Mouse (Mus musculus) hindbrain, embryonic 13.5 days (tissue): ENCODE data around the gene Atp10b. TPM values are rescaled to one million over a fixed set of nuclear protein-coding genes. Genes with fewer than 3 reads are reported as not detected.

ENCODE experiments used
- ATAC-seq: fragments of 200-750 bp; cut with Nextera tagmentation; 2 replicates; pipeline ENCODE4 v1.8.0; 2017; ENCODE audit warnings: moderate TSS enrichment; ENCODE audit not compliant: low FRiP score
- H3K27ac ChIP-seq: fragments of 300-500 bp; sonication (generic); 2 replicates; pipeline ENCODE4 v1.5.1; 2015; ENCODE audit warnings: inconsistent platforms, mild to moderate bottlenecking, moderate library complexity
- H3K27me3 ChIP-seq: fragments of 300-500 bp; sonication (generic); 2 replicates; pipeline ENCODE4 v1.6.1; 2015; ENCODE audit warnings: mild to moderate bottlenecking, inconsistent platforms
- H3K36me3 ChIP-seq: fragments of 300-500 bp; sonication (generic); 2 replicates; pipeline ENCODE4 v1.6.1; 2015; ENCODE audit warnings: mild to moderate bottlenecking, inconsistent platforms
- H3K4me1 ChIP-seq: fragments of 300-500 bp; sonication (generic); replicated peaks from 2 replicates; pipeline ENCODE4 v1.6.1; 2015; ENCODE audit warnings: inconsistent platforms
- H3K4me2 ChIP-seq: fragments of 300-500 bp; sonication (generic); 2 replicates; pipeline ENCODE4 v1.6.1; 2015; ENCODE audit warnings: inconsistent platforms, mild to moderate bottlenecking, moderate library complexity
- H3K4me3 ChIP-seq: fragments of 300-500 bp; sonication (generic); 2 replicates; pipeline ENCODE4 v1.5.1; 2015; ENCODE audit warnings: mild to moderate bottlenecking, inconsistent platforms
- H3K9ac ChIP-seq: fragments of 300-500 bp; sonication (generic); 2 replicates; pipeline ENCODE4 v1.6.1; 2015; ENCODE audit warnings: mild to moderate bottlenecking, inconsistent platforms
- H3K9me3 ChIP-seq: fragments of 300-500 bp; sonication (generic); 2 replicates; pipeline ENCODE4 v1.6.1; 2016; ENCODE audit warnings: inconsistent platforms
- WGBS: fragments of 180-500 bp; shearing (Covaris S2); methylation state at CpG from one replicate; pipeline ENCODE4 v1.1.7; 2015; 5-methylcytosine and 5-hydroxymethylcytosine counted together
- polyA plus RNA-seq: library from polyadenylated mRNA; unstranded; fragments of >200 nt; fragmentation: Nextera tagmentation; extraction: Ambion mirVana; gene quantifications from 2 replicates; pipeline ENCODE4 v1.2.1, GENCODE M21; 2015

Atp10b gene
- polyA plus RNA-seq, 1 experiment from 2014 or later: 0.60 TPM

GRCm38 (mm10) chr11:43160188-43160942 lies 10.7 kb downstream of the Atp10b start:
- H3K9me3 ChIP-seq: no peaks in the 10 kb centered on the region
- H3K27ac ChIP-seq: no peak overlapping the region
- H3K27me3 ChIP-seq: no peaks in the 10 kb centered on the region
- ATAC-seq: no peak
- H3K4me2 ChIP-seq: no peak overlapping the region
- H3K9ac ChIP-seq: no peak overlapping the region
- H3K36me3 ChIP-seq: no peaks in the 10 kb centered on the region
- H3K4me3 ChIP-seq: no peak overlapping the region
- 74% methylated on average over 9 of the region's 9 CpGs for WGBS
- H3K4me1 ChIP-seq: no peaks in the 10 kb centered on the region

GRCm38 (mm10) chr11:43170601-43171000 lies 20.9 kb downstream of the Atp10b start:
- H3K27me3 ChIP-seq: no peaks in the 10 kb centered on the region
- WGBS: 81% methylated on average over 2 of the region's 2 CpGs
- H3K36me3 ChIP-seq: no peaks in the 10 kb centered on the region
- no peak overlapping the region for H3K4me2 ChIP-seq
- H3K4me1 ChIP-seq: no peaks in the 10 kb centered on the region
- no peak overlapping the region for H3K9ac ChIP-seq
- H3K9me3 ChIP-seq: no peaks in the 10 kb centered on the region
- H3K27ac ChIP-seq: no peak overlapping the region
- ATAC-seq: no peak
- H3K4me3 ChIP-seq: no peak overlapping the region

- WGBS: 80% methylated on average over 6 of the region's 6 CpGs
- Histone ChIP-seq H3K9me3 (no peaks in the 10 kb centered on the region), H3K36me3 (no peaks in the 10 kb centered on the region), H3K27me3 (no peaks in the 10 kb centered on the region), H3K9ac (no peak overlapping the region), H3K4me2 (no peak overlapping the region), H3K4me3 (no peak overlapping the region), H3K27ac (no peak overlapping the region), H3K4me1 (no peaks in the 10 kb centered on the region)
- ATAC-seq: no peak
These were observed 24.9 kb downstream of the Atp10b start for GRCm38 (mm10) chr11:43174359-43175116.

DNA sequence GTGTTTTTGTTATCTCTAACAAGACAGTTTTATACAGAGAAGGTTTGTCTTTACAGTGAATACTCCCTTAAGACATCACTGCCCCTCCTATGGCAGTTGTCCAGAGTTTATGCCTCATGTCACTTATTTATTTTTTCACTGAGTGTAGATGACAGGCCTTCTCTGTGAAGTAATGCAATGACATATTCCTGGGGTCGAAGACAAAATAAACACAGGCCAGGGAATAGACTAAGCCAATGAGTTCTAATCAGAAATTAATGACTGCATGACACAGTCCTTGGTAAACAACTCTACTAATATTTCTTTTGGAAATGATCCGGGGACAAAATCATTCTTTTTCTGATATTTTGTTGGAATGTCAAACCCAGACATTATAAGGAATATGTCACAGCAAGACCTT lies 32.7 kb downstream of the Atp10b start:
- ATAC-seq: no peak
- H3K4me2 ChIP-seq: no peak overlapping the region
- WGBS: 87% methylated on average over 2 of the region's 2 CpGs
- no peaks in the 10 kb centered on the region for H3K9me3 ChIP-seq
- H3K27me3 ChIP-seq: no peaks in the 10 kb centered on the region
- no peaks in the 10 kb centered on the region for H3K36me3 ChIP-seq
- no peak overlapping the region for H3K27ac ChIP-seq
- no peaks in the 10 kb centered on the region for H3K4me1 ChIP-seq
- H3K9ac ChIP-seq: no peak overlapping the region
- no peak overlapping the region for H3K4me3 ChIP-seq

DNA sequence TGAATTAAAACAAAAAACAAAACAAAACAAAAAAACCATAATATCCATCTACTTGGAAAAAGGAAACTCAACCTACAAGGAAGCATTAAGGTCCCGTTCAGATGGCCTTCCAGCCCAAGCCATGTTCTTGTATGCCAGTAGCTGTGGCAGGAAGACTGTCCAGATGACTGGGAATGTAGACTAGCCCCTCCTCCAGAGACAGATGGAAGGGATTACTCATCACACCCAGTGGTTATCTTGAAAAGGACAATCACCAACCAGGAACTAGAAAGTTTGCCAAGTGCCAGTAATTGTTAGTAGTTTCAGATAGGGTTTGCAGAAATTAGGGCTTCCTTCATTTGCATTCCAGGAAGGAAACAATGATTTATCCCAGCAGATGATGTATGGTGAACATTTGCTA lies 33.1 kb downstream of the Atp10b start:
- no peak overlapping the region for H3K4me2 ChIP-seq
- H3K9me3 ChIP-seq: no peaks in the 10 kb centered on the region
- H3K27ac ChIP-seq: no peak overlapping the region
- H3K9ac ChIP-seq: no peak overlapping the region
- no peak for ATAC-seq
- H3K4me3 ChIP-seq: no peak overlapping the region
- 78% methylated on average over 1 of the region's 1 CpGs for WGBS
- no peaks in the 10 kb centered on the region for H3K36me3 ChIP-seq
- no peaks in the 10 kb centered on the region for H3K27me3 ChIP-seq
- no peaks in the 10 kb centered on the region for H3K4me1 ChIP-seq

- H3K4me2 ChIP-seq: no peak overlapping the region
- no peak overlapping the region for H3K9ac ChIP-seq
- no peak overlapping the region for H3K4me3 ChIP-seq
- no peaks in the 10 kb centered on the region for H3K27me3 ChIP-seq
- ATAC-seq: no peak
- no peaks in the 10 kb centered on the region for H3K36me3 ChIP-seq
- WGBS: 93% methylated on average over 4 of the region's 4 CpGs
- no peak overlapping the region for H3K27ac ChIP-seq
- no peaks in the 10 kb centered on the region for H3K4me1 ChIP-seq
- no peaks in the 10 kb centered on the region for H3K9me3 ChIP-seq
These were observed 33.8 kb downstream of the Atp10b start for GRCm38 (mm10) chr11:43183457-43183856.

DNA sequence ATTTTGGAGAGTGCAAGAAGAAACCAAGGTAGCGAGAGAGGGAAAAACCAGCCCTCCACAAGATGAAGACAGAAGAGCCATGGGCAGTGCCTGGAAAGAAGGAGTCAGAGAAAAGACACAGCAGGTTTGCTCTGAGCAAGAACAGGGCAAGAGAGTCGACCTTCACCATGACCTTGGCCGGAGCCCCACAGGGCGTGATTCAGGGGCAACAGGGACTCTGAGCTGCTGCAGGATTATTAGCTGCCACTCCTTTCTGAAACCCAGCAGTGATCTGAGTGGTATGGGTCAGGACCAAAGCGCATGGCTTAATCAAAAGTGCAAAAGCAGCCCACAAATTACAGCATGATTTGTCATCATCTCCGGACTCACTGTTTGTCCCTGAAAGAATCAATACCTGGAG lies 36.6 kb downstream of the Atp10b start:
- WGBS: 67% methylated on average over 6 of the region's 6 CpGs
- ATAC-seq: no peak
- Histone ChIP-seq H3K4me2 (no peak overlapping the region), H3K9ac (no peak overlapping the region), H3K9me3 (no peaks in the 10 kb centered on the region), H3K27me3 (no peaks in the 10 kb centered on the region), H3K27ac (no peak overlapping the region), H3K36me3 (no peaks in the 10 kb centered on the region), H3K4me3 (no peak overlapping the region), H3K4me1 (no peaks in the 10 kb centered on the region)

DNA sequence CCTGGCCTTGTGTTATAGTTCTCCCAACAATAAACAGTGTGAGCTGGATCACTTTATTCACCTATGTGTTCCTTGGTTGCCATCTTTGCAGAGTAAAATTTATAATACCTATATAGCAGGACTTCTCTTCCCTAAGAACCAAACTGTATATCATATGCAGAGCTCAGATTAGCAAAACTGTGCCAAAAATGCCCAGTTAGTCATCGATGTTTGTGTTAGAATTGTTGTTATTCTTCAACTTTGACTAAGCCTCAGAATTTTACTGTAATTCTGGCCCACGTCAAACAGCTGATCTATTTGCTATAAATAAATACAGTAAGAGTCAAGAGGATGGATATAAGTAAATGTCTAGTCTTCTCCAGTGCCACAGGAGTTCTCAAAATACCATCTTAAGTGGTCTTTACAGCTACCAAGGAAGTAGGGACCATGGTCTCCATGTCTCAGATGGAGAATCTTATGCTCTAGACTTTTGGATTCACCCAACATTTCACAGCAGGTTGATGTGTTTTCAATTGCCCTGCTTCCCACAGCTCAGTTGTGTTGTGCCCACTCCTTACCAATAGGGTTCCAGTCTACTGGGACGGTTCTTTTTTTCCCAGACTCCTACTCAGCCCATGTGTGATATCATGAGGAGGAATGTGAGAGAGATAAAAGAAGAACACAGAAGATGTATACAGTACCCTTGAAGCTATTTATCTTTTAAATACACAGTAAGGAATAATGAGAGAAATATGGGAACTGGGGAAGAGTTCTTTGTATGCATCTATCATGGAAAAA lies 40.3 kb downstream of the Atp10b start:
- Histone ChIP-seq H3K27ac (no peak overlapping the region), H3K4me1 (no peaks in the 10 kb centered on the region), H3K36me3 (no peaks in the 10 kb centered on the region), H3K27me3 (no peaks in the 10 kb centered on the region), H3K4me2 (no peak overlapping the region), H3K9ac (no peak overlapping the region), H3K4me3 (no peak overlapping the region), H3K9me3 (no peaks in the 10 kb centered on the region)
- 92% methylated on average over 3 of the region's 3 CpGs for WGBS
- ATAC-seq: no peak

- Histone ChIP-seq H3K4me2 (no peak overlapping the region), H3K9ac (no peak overlapping the region), H3K4me3 (no peak overlapping the region), H3K36me3 (no peaks in the 10 kb centered on the region), H3K27ac (no peak overlapping the region), H3K4me1 (no peaks in the 10 kb centered on the region), H3K9me3 (no peaks in the 10 kb centered on the region), H3K27me3 (no peaks in the 10 kb centered on the region)
- 74% methylated on average over 2 of the region's 2 CpGs for WGBS
- no peak for ATAC-seq
These were observed 49.1 kb downstream of the Atp10b start for GRCm38 (mm10) chr11:43198811-43199210.

DNA sequence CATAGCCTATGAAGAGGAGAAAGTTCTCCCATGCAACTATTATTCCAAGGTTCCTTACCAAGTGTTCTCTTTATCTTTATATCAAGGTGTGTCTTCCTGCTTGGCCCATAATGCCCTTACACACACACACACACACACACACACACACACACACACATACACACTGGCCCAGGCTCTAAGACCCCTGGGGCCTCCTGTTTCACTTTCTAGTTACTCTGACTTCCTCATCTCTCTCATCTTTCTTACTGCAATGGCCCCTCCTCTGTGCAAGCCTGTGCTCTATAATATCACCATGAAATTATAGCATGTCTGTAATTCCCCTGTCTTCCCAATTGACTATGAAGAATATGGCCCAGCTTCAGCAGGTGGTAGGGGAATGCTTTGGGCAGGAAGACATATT lies 49.7 kb downstream of the Atp10b start:
- no peaks in the 10 kb centered on the region for H3K4me1 ChIP-seq
- H3K36me3 ChIP-seq: no peaks in the 10 kb centered on the region
- H3K9ac ChIP-seq: no peak overlapping the region
- H3K4me3 ChIP-seq: no peak overlapping the region
- ATAC-seq: no peak
- no peak overlapping the region for H3K27ac ChIP-seq
- no peaks in the 10 kb centered on the region for H3K27me3 ChIP-seq
- H3K4me2 ChIP-seq: no peak overlapping the region
- no peaks in the 10 kb centered on the region for H3K9me3 ChIP-seq

DNA sequence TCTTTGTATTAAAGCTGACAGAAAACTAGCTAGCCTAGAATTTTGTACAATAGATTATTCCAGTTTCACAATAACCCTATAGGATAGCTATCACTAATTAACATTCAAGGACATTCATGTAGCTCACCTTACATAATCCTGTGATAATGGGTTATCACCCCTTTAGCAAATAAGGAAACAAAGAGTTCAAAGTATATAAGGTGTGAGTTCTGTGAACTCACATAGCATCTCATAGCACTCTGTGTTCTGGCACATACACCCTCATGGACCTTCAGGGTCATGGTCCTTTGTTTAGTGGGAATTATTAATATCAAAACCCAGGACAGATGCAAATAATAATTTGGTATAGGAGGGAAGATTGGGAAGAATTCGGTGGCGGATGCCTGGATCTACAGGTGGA lies 50.4 kb downstream of the Atp10b start:
- ATAC-seq: no peak
- Histone ChIP-seq H3K27ac (no peak overlapping the region), H3K4me1 (no peaks in the 10 kb centered on the region), H3K36me3 (no peaks in the 10 kb centered on the region), H3K4me2 (no peak overlapping the region), H3K9ac (no peak overlapping the region), H3K4me3 (no peak overlapping the region), H3K27me3 (no peaks in the 10 kb centered on the region), H3K9me3 (no peaks in the 10 kb centered on the region)
- 100% methylated on average over 2 of the region's 2 CpGs for WGBS

GRCm38 (mm10) chr11:43203580-43203979 lies 53.9 kb downstream of the Atp10b start:
- Histone ChIP-seq H3K9me3 (no peaks in the 10 kb centered on the region), H3K4me3 (no peak overlapping the region), H3K36me3 (no peaks in the 10 kb centered on the region), H3K27ac (no peak overlapping the region), H3K4me1 (no peaks in the 10 kb centered on the region), H3K27me3 (no peaks in the 10 kb centered on the region), H3K9ac (no peak overlapping the region), H3K4me2 (no peak overlapping the region)
- WGBS: 52% methylated on average over 3 of the region's 3 CpGs
- ATAC-seq: 0 out of 2 replicates have a peak, but pooled peaks have one; percentile 52
